In genomic region chr2:60125049-60126004, GRCm38 (mm10) we compare ENCODE assay signal across 8 mouse cellular contexts.
DNase-seq lines count a peak whose midpoint lies in the region; ATAC-seq and TF ChIP-seq lines count a peak whose summit lies in the region.

No protein-coding gene starts in this region.

- intact Hi-C loops in heart, postnatal 14 days (cut with DNase I): loop anchor here (2.0 kb wide), 3 partner anchors 45 to 83 kb away; partner anchors contain the start of genes Baz2b and March7

- peak overlapping the region; percentile 63 for H3K4me2 ChIP-seq in forebrain, embryonic 13.5 days
- peak overlapping the region; percentile 38 for H3K4me2 ChIP-seq in neural tube, embryonic 14.5 days (ENCODE audit: low read depth, low read length)

- H3K27me3 ChIP-seq in E14TG2a.4 (ENCODE audit: insufficient read depth, low read length): peaks cover 9% of the 10 kb centered on the region; the same call in 1 of the 2 replicates
- no peaks in the 10 kb centered on the region for H3K27me3 ChIP-seq in forebrain, embryonic 13.5 days
- H3K27me3 ChIP-seq in neural tube, embryonic 14.5 days (ENCODE audit: control insufficient read depth, insufficient read depth, low read length): no peaks in the 10 kb centered on the region

- peak overlapping the region; percentile 91 for H3K4me3 ChIP-seq in E14TG2a.4 (replicated peaks; ENCODE audit: low read length)
- H3K4me3 ChIP-seq in forebrain, embryonic 13.5 days: peak overlapping the region; percentile 92
- peak overlapping the region; percentile 89 for H3K4me3 ChIP-seq in neural tube, embryonic 14.5 days (ENCODE audit: low read depth, low read length)

- peak; percentile 70 for ATAC-seq in forebrain, embryonic 13.5 days
- ATAC-seq in neural tube, embryonic 14.5 days (ENCODE audit: low read depth): peak; percentile 77

- DNase-seq in c-Kit-positive CD71-positive TER-119-positive erythroid progenitor cells, embryonic 14.5 days (ENCODE audit: low spot score): peak; percentile 67
- peak; percentile 69 to 72 for DNase-seq in heart, postnatal 14 days
- peak; percentile 76 to 82 for DNase-seq in kidney, postnatal 4 days
- DNase-seq in lung, adult 18-20 months: peak; percentile 61 to 63
- peak; percentile 74 for DNase-seq in testis, postnatal 10 days (ENCODE audit: low spot score)

- H3K9ac ChIP-seq in forebrain, embryonic 13.5 days: peak overlapping the region; percentile 99
- H3K9ac ChIP-seq in neural tube, embryonic 14.5 days (replicated peaks; ENCODE audit: low read depth, low read length): peak overlapping the region; percentile 99

- peak overlapping the region; percentile 99 for H3K27ac ChIP-seq in forebrain, embryonic 13.5 days
- peak overlapping the region; percentile 99 for H3K27ac ChIP-seq in neural tube, embryonic 14.5 days (ENCODE audit: low read depth, low read length)

- no peaks in the 10 kb centered on the region for H3K36me3 ChIP-seq in E14TG2a.4 (ENCODE audit: insufficient read depth, low read length)
- no peaks in the 10 kb centered on the region for H3K36me3 ChIP-seq in forebrain, embryonic 13.5 days (ENCODE audit: poor library complexity, severe bottlenecking)
- H3K36me3 ChIP-seq in neural tube, embryonic 14.5 days (ENCODE audit: control insufficient read depth, insufficient read depth, low read length): no peaks in the 10 kb centered on the region

- H3K4me1 ChIP-seq in E14TG2a.4 (replicated peaks; ENCODE audit: low read depth, low read length): peaks cover 32% of the 10 kb centered on the region
- H3K4me1 ChIP-seq in forebrain, embryonic 13.5 days: peaks cover 44% of the 10 kb centered on the region
- H3K4me1 ChIP-seq in neural tube, embryonic 14.5 days (ENCODE audit: control insufficient read depth, insufficient read depth, low read length): peaks cover 12% of the 10 kb centered on the region; the same call in 1 of the 2 replicates

- WGBS in forebrain, embryonic 13.5 days: under 1% methylated on average over 43 of the region's 83 CpGs
- under 1% methylated on average over 50 of the region's 83 CpGs for WGBS in neural tube, embryonic 14.5 days

- H3K9me3 ChIP-seq in E14TG2a.4 (ENCODE audit: low read length): no peaks in the 10 kb centered on the region
- no peaks in the 10 kb centered on the region for H3K9me3 ChIP-seq in forebrain, embryonic 13.5 days (replicated peaks)
- H3K9me3 ChIP-seq in neural tube, embryonic 14.5 days (ENCODE audit: control insufficient read depth, low read length): no peaks in the 10 kb centered on the region

- TF ChIP-seq CTCF in E14TG2a.4 (conservative IDR thresholded peaks at IDR 0.05; ENCODE audit: low read length): no peak

Comparison
In these comparisons a context has a peak if more than half of its experiments do, and no peak if none do; other contexts are left out.
1. Peak in every context shown above with its lines: DNase-seq, ATAC-seq, H3K4me3 ChIP-seq and H3K27ac ChIP-seq.